Mouse (Mus musculus) ES-Bruce4 (cell line): ENCODE results near the gene Scube1.

Experiments
- CTCF ChIP-seq: IDR thresholded peaks from one replicate; pipeline ENCODE4 v1.8.1; 2011; ENCODE audit warnings: low read depth, low read length
- EP300 ChIP-seq: IDR thresholded peaks from 2 replicates; pipeline ENCODE4 v1.6.1; 2011; ENCODE audit warnings: low read depth, low read length; ENCODE audit not compliant: insufficient read depth

DNA sequence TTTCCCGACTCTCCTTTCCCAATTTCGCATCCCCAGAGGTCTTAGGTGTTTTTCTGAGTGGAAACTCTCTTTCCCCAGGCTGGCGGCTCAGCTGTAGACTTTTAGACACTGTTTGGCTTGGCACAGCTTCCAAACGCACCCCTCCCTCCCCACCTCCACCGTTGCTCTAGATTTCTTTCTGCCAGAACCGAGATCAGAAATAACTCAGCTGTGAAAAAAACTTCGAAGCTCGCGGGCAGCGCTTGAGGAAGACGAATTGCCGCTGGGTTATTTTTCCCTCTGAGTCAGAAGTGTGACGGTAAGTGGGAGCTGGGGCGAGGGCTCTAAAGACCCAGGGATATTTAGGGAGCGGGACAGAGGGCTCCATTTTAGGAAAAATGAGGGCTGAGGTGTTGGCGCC lies 21.5 kb upstream of the Scube1 start:
- TF ChIP-seq CTCF = no peak
- no peak for TF ChIP-seq EP300
